Mouse (Mus musculus) induced T-regulatory cell, adult 2 months (primary cell): ENCODE data around the gene Adprhl1.
A peak's percentile ranks its signal among the peaks of the same experiment; 100 is the strongest.

Experiments
- DNase-seq: peaks from one replicate; pipeline ENCODE4 v3.0.0-alpha.2; 2012; ENCODE audit warnings: low read depth

The Adprhl1 gene

DNA sequence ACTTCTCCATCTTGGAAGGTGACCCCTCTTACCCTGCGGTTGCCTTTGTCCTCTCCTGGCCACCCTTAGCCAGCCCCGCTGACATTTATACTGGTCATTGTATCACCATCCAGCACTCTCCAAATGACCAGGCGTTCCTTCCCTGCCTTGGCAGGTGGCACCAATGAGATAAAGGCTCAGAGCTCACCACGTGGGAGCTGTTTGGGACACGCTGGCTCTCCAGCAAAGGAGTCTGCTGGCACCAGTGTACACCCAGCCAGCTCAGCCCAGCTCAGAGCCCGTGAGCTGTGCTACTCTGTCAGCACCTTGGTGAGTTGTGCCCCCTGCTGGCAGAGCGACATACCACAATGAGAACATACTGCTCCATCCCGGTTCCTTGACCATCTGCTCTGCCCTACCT, at the start of gene Adprhl1:
Gene Adprhl1 (minus strand): TSS at position 144 of the 400 bp plus-strand sequence.
- peak; percentile 72 for DNase-seq

- no peak for DNase-seq
Measured at GRCm38 (mm10) chr8:13301036-13301435, 47.1 kb upstream of the Adprhl1 start.

GRCm38 (mm10) chr8:13299571-13299970, 45.6 kb upstream of the Adprhl1 start:
- DNase-seq, result no peak

- peak; percentile 65 for DNase-seq
Measured at GRCm38 (mm10) chr8:13293677-13294470, 39.9 kb upstream of the Adprhl1 start.

GRCm38 (mm10) chr8:13292364-13292763, 38.4 kb upstream of the Adprhl1 start:
- peak; percentile 90 for DNase-seq

GRCm38 (mm10) chr8:13288646-13289045, 34.7 kb upstream of the Adprhl1 start:
- peak; percentile 30 for DNase-seq

- DNase-seq, result peak; percentile 99
Measured at GRCm38 (mm10) chr8:13287692-13288623, 34.0 kb upstream of the Adprhl1 start, which contains the start of the genes Dcun1d2 and Tmco3. Gene Dcun1d2, minus strand, starts transcription at chr8:13288131. Gene Tmco3, plus strand, starts transcription at chr8:13288190.

DNA sequence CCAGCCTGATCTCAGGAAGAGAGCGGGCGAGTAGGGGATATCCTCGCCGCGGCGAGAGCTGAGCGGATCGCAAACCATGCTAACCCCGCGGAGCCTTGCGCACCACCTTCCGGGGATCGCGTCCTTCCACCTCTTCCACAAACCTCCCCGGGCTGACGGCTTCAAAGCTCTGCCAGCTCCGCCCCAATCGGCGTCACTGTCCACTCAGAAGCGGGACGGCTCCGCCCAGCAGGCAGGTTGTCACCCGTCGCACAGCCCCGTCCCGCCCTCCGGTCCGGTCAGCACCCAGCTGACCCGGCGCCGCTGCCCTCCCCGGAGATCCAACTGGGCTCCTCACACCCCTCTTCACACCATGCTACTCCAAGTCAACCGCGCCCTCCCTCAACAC, 33.3 kb upstream of the Adprhl1 start:
- DNase-seq, result peak; percentile 91

GRCm38 (mm10) chr8:13283200-13283599, 29.2 kb upstream of the Adprhl1 start:
- no peak for DNase-seq

GRCm38 (mm10) chr8:13276941-13277447, 23.0 kb upstream of the Adprhl1 start:
- DNase-seq, result no peak

DNA sequence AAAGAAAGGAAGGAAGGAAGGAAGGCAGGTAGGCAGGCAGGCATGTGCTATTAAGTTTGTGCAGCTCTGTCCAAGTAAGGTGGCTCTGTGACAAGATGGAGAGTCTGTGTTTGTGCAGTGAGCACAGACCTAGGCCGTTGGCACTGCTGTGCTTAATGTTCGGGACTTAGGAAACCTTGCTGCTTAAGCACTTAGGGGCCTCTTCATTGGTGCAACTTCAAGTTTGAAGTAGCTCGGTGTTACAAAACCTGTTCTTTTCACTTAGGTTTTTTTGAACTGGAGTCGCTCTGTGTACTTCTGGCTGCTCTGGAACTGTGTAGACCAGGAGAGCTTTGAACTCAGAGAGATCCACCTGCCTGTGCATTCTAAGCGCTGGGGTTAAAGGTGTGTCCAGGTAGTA, 18.9 kb upstream of the Adprhl1 start:
- no peak for DNase-seq

DNA sequence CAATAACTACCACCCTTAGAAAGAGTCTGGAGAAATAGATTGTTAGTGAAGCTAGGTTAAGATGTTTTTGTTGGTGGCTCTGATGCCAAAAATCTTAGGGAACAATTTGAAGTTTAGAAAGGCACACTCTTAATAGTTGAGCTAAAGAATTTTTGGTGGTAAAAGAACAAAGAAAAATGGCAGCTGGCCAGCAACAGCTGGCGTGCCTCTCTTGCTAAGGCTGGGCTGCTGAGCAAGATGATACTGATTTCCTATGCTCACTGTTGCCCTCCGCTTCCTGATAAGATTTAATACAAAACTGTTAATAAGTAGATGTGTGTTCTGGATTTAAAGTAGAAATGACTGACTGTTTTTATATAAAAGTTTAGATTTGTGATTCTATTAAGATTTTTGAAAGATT, 13.6 kb upstream of the Adprhl1 start:
- no peak for DNase-seq

- peak; percentile 20 for DNase-seq
Measured at GRCm38 (mm10) chr8:13263376-13263775, 9.4 kb upstream of the Adprhl1 start.

GRCm38 (mm10) chr8:13253413-13253812, 549 bp downstream of the Adprhl1 start:
- DNase-seq, result no peak

- no peak for DNase-seq
Measured at GRCm38 (mm10) chr8:13252837-13253236, 1.1 kb downstream of the Adprhl1 start.

GRCm38 (mm10) chr8:13244343-13244880, 9.6 kb downstream of the Adprhl1 start:
- no peak for DNase-seq

DNA sequence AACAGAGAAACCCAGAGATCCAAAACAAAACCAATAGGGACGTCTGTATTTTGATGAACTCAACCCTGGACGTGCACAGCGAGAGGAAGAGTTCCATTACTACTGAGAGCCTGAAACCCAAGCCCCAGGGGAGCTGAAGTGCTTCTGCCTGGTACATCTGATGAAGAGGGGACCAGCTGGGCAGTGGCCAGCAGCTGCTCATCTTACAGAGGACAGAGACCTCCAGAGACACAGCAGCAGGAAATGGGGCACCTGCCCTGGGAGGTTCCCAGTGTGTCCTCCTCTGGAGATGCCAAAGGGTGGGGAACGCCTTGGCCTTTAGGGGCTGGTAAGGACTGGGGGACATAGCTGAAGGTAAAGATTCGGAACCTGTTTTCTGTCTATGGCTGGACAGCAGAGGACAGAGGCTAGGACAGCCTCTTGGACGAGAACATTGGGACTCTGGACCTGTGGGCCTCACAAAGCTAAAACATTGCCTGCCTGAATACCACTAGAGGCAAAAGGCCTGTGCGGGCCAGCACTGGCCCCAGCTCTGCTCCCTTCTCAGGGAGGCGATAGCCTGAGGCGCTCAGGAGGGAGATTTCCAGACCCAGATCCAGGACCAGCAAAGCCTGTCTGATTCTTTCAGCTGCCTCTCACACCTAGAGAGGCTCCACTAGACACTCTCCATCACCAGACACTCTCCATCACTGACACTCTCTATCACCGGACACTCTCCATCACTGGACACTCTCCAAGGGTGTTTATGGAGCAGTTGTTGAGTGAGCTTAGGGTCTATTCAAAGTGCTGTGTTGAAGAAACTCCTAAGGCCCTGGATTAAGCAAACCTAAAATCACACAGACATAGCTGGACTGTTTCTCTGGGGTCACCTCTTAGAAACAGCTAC, 10.7 kb downstream of the Adprhl1 start:
- no peak for DNase-seq

- no peak for DNase-seq
Measured at GRCm38 (mm10) chr8:13240691-13241090, 13.3 kb downstream of the Adprhl1 start.

GRCm38 (mm10) chr8:13240055-13240454, 13.9 kb downstream of the Adprhl1 start:
- no peak for DNase-seq

DNA sequence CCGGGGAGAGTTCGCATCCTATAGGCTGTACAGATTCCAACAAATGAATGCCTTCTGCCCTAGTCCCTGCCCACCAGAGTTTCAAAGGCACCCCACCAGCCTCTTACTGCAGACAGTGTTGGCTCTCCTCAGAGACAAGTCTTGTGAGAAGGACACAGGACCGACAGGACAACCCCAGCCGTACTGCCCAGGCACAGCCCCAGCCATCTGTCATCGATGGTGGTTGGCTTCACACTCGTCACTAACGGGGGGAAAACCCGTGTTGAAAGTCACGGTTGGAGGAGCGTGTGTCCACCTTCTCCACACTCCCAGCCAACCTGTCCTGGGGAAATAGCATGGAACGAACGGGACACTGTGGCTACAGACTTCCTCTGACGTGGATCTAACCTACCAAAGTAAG, 19.2 kb downstream of the Adprhl1 start:
- DNase-seq, result no peak

- DNase-seq, result no peak
Measured at GRCm38 (mm10) chr8:13230471-13230870, 23.5 kb downstream of the Adprhl1 start.
